Mouse (Mus musculus): Measurements from ENCODE around the gene Lpin1. TPM values are rescaled to one million over a fixed set of nuclear protein-coding genes. Genes with fewer than 3 reads are reported as not detected.

The Lpin1 gene
- polyA plus RNA-seq, 1 experiment from 2014 or later, result 3.1 TPM

DNA sequence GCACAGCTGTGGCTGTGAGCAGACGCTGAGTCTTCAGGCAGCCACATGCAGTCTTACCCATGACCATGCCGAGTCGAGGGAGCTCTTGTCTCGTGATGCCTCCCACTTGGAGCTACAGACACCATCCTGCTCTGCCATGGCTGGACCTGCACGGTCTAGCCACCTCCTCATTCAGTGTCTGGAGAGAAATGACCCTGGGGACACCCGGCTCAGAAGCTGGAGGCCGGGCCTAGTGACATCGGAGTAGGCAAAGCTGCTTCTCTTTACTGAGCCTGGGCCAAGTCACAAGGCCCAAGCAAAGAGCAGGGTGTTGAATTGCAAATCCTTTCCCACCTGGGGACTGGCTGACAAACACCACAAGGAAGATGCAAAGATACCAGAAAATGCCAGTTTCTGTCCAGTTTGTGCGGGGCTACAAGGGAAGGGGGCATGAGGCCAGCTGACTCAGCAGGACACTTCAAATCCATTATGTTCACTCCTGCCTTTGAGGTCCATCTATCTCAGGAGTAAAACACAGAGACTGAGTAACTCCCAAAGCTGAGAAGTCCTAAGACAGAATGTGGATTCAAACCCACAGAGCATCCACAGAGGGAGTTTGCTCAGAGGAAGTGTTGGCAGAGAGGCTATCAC lies 36.1 kb upstream of the Lpin1 start:
- no peak for ATAC-seq
- no peaks in the 10 kb centered on the region for H3K27me3 ChIP-seq (replicated peaks; ENCODE audit: control insufficient read depth, insufficient read depth, low read length)
- TF ChIP-seq CTCF (IDR thresholded peaks at IDR 0.05; ENCODE audit: low read depth), result no peak
- 53% methylated on average over 9 of the region's 9 CpGs for WGBS
- H3K9ac ChIP-seq (ENCODE audit: low read depth, low read length), result no peak overlapping the region
- no peak overlapping the region for H3K4me3 ChIP-seq (ENCODE audit: low read depth, low read length)
- H3K36me3 ChIP-seq (ENCODE audit: control insufficient read depth, insufficient read depth), result no peaks in the 10 kb centered on the region
- no peaks in the 10 kb centered on the region for H3K4me1 ChIP-seq (replicated peaks; ENCODE audit: control insufficient read depth, insufficient read depth, low read length)
- H3K27ac ChIP-seq (ENCODE audit: low read depth, low read length), result no peak overlapping the region
- H3K4me2 ChIP-seq (replicated peaks; ENCODE audit: low read depth), result no peak overlapping the region
- H3K9me3 ChIP-seq (ENCODE audit: control insufficient read depth), result no peaks in the 10 kb centered on the region

DNA sequence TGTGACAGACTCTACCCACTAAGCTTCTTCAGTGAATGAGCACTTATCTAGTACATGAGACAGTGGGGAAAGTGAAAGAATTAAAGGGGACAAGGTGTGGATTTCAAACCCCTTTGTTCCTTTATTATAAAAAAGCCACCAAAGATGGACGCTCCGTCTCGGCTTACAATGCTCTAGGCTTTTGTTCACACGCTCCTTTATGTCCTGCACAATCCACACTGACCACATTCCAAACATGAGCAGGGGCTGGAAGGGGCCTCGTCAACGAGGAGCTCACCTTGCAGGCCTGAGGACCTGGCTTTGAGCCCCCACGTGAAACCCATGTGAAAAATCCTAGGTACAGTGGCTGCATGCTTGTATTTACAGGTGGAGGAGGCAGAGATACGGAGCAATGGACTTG lies 33.9 kb upstream of the Lpin1 start:
- 60% methylated on average over 8 of the region's 8 CpGs for WGBS
- no peak for TF ChIP-seq CTCF (IDR thresholded peaks at IDR 0.05; ENCODE audit: low read depth)
- Histone ChIP-seq H3K27ac (ENCODE audit: low read depth, low read length) (no peak overlapping the region), H3K4me2 (replicated peaks; ENCODE audit: low read depth) (no peak overlapping the region), H3K27me3 (replicated peaks; ENCODE audit: control insufficient read depth, insufficient read depth, low read length) (no peaks in the 10 kb centered on the region), H3K4me3 (ENCODE audit: low read depth, low read length) (no peak overlapping the region), H3K9ac (ENCODE audit: low read depth, low read length) (no peak overlapping the region), H3K9me3 (ENCODE audit: control insufficient read depth) (no peaks in the 10 kb centered on the region), H3K36me3 (ENCODE audit: control insufficient read depth, insufficient read depth) (no peaks in the 10 kb centered on the region), H3K4me1 (replicated peaks; ENCODE audit: control insufficient read depth, insufficient read depth, low read length) (no peaks in the 10 kb centered on the region)
- no peak for ATAC-seq

DNA sequence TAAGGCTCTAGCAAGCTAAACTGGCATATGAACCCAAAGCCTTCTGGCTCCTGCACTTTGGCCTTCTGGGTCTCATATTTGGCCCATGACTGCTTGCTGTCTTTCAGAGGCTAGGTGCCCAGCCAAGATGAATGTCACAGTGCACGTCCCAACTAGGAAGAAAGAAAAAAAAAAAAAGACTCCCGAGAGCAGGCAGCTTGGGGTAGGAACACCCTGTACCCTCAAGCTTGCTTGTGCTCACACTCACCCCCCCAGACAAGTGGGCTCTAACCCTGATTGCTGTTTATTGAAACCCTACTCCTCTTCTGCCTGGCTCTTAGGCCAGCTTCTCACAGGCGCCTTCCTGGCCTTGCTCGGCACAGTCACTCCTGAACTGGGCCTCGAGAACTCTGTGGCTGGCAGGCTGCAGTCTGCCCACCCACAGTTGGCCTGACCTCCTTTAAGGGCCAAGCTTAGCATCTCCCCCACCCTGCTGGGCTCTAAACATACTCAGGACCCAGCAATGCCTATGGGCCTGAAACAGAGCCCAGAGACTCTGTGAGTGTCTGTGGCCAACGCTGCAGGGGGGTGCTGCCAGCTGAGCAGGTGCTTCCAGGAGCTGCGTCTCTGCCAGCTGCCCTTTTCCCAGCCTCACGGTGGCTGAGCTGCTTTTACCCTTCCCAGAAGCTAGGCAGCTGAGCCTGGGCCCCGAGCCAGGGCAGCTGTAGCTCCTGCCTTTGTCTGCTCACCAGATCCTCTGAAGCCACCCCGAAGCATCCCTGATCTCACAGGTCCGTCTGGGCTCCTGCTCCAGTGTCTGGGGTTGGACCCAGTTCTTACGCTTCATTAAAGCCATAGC lies 33.0 kb upstream of the Lpin1 start:
- WGBS, result 59% methylated on average over 12 of the region's 12 CpGs
- no peaks in the 10 kb centered on the region for H3K9me3 ChIP-seq (ENCODE audit: control insufficient read depth)
- no peaks in the 10 kb centered on the region for H3K36me3 ChIP-seq (ENCODE audit: control insufficient read depth, insufficient read depth)
- no peak overlapping the region for H3K9ac ChIP-seq (ENCODE audit: low read depth, low read length)
- H3K27ac ChIP-seq (ENCODE audit: low read depth, low read length), result no peak overlapping the region
- TF ChIP-seq CTCF (IDR thresholded peaks at IDR 0.05; ENCODE audit: low read depth), result no peak
- no peaks in the 10 kb centered on the region for H3K27me3 ChIP-seq (replicated peaks; ENCODE audit: control insufficient read depth, insufficient read depth, low read length)
- no peak for ATAC-seq
- H3K4me3 ChIP-seq (ENCODE audit: low read depth, low read length), result no peak overlapping the region
- no peaks in the 10 kb centered on the region for H3K4me1 ChIP-seq (replicated peaks; ENCODE audit: control insufficient read depth, insufficient read depth, low read length)
- no peak overlapping the region for H3K4me2 ChIP-seq (replicated peaks; ENCODE audit: low read depth)

DNA sequence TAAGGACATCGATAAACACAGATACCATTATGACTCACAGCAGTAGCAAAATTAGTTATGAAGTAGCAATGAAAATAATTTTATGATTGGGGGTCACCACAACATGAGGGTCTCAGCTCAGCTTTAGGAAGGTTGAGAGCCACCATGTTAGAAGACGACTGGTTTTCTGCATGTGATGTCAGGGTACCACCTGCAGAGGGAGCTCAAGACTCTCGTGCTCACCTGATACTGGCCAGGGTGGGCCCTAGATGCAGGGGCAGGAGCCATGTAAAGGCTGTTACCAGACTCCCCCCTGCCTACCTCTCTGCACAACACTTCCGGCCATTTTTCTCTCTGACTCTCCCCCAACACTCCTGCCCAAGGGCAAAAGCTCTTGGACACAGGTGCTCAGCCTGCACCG lies 31.2 kb upstream of the Lpin1 start:
- Histone ChIP-seq H3K4me1 (replicated peaks; ENCODE audit: control insufficient read depth, insufficient read depth, low read length) (no peaks in the 10 kb centered on the region), H3K9ac (ENCODE audit: low read depth, low read length) (no peak overlapping the region), H3K4me2 (replicated peaks; ENCODE audit: low read depth) (no peak overlapping the region), H3K36me3 (ENCODE audit: control insufficient read depth, insufficient read depth) (no peaks in the 10 kb centered on the region), H3K9me3 (ENCODE audit: control insufficient read depth) (no peaks in the 10 kb centered on the region), H3K27ac (ENCODE audit: low read depth, low read length) (no peak overlapping the region), H3K27me3 (replicated peaks; ENCODE audit: control insufficient read depth, insufficient read depth, low read length) (no peaks in the 10 kb centered on the region), H3K4me3 (ENCODE audit: low read depth, low read length) (no peak overlapping the region)
- WGBS, result 61% methylated on average over 5 of the region's 5 CpGs
- TF ChIP-seq CTCF (IDR thresholded peaks at IDR 0.05; ENCODE audit: low read depth), result peak; percentile 47
- ATAC-seq, result no peak

DNA sequence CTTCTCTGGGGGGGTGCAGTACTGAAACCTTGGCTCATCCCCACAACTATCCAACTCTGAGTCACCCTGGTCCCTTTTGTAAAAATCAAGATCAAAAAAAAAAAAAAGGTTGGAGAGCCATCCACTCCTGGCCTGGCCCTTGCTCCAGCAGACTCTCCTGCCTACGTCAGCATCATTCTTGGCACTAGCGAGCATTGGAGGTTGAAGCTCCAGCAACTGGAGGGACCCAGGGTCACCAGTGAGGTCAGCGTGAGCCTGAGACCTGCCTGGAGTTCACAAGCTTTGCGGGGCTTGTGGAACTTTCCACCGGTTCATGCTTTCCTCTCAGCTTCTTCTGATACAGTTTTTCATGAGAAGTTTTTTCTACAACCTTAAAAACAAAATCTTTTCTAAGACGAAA lies 29.3 kb upstream of the Lpin1 start:
- Histone ChIP-seq H3K36me3 (ENCODE audit: control insufficient read depth, insufficient read depth) (no peaks in the 10 kb centered on the region), H3K9ac (ENCODE audit: low read depth, low read length) (no peak overlapping the region), H3K4me3 (ENCODE audit: low read depth, low read length) (no peak overlapping the region), H3K9me3 (ENCODE audit: control insufficient read depth) (no peaks in the 10 kb centered on the region), H3K4me1 (replicated peaks; ENCODE audit: control insufficient read depth, insufficient read depth, low read length) (no peaks in the 10 kb centered on the region), H3K4me2 (replicated peaks; ENCODE audit: low read depth) (no peak overlapping the region), H3K27me3 (replicated peaks; ENCODE audit: control insufficient read depth, insufficient read depth, low read length) (no peaks in the 10 kb centered on the region), H3K27ac (ENCODE audit: low read depth, low read length) (no peak overlapping the region)
- no peak for ATAC-seq
- TF ChIP-seq CTCF (IDR thresholded peaks at IDR 0.05; ENCODE audit: low read depth), result no peak
- WGBS, result 87% methylated on average over 6 of the region's 6 CpGs

DNA sequence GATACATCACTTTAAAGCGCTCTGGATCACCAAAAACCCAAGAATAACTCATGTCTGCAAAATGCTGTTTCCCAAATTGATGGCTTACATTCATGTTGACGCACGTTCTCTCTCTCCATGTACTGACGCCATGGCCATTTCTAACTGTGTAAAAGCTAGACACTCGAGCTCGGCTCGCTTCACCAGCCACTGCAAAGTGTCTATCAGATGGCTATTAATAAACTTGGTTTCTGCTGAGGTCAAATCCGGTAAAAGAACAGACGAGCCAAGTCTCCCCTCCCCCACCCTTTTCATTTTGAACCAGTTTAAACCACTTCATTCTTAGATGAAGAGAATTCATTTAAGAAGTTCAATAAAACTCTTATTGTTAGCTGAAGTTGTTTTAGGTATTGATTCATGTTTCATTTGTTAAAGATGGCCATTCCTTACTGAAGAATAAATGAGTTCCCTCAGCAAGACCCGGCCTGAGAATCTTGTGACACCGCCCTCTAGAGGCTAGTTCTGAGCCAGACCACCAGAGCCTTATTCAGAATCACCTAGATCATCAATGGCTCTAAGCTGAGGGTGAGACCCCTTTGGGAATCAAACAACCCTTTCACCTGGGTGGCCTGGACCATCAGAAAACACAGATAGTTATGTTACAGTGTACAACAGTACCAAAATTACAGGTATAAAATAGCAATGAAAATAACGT lies 28.5 kb upstream of the Lpin1 start:
- H3K9ac ChIP-seq (ENCODE audit: low read depth, low read length), result no peak overlapping the region
- H3K4me2 ChIP-seq (replicated peaks; ENCODE audit: low read depth), result no peak overlapping the region
- WGBS, result 67% methylated on average over 12 of the region's 12 CpGs
- TF ChIP-seq CTCF (IDR thresholded peaks at IDR 0.05; ENCODE audit: low read depth), result peak; percentile 52
- no peaks in the 10 kb centered on the region for H3K36me3 ChIP-seq (ENCODE audit: control insufficient read depth, insufficient read depth)
- no peak for ATAC-seq
- H3K9me3 ChIP-seq (ENCODE audit: control insufficient read depth), result no peaks in the 10 kb centered on the region
- H3K4me3 ChIP-seq (ENCODE audit: low read depth, low read length), result no peak overlapping the region
- H3K27me3 ChIP-seq (replicated peaks; ENCODE audit: control insufficient read depth, insufficient read depth, low read length), result no peaks in the 10 kb centered on the region
- H3K4me1 ChIP-seq (replicated peaks; ENCODE audit: control insufficient read depth, insufficient read depth, low read length), result no peaks in the 10 kb centered on the region
- no peak overlapping the region for H3K27ac ChIP-seq (ENCODE audit: low read depth, low read length)
